10 mouse cellular contexts compared by ENCODE assay signal in the genomic region with DNA sequence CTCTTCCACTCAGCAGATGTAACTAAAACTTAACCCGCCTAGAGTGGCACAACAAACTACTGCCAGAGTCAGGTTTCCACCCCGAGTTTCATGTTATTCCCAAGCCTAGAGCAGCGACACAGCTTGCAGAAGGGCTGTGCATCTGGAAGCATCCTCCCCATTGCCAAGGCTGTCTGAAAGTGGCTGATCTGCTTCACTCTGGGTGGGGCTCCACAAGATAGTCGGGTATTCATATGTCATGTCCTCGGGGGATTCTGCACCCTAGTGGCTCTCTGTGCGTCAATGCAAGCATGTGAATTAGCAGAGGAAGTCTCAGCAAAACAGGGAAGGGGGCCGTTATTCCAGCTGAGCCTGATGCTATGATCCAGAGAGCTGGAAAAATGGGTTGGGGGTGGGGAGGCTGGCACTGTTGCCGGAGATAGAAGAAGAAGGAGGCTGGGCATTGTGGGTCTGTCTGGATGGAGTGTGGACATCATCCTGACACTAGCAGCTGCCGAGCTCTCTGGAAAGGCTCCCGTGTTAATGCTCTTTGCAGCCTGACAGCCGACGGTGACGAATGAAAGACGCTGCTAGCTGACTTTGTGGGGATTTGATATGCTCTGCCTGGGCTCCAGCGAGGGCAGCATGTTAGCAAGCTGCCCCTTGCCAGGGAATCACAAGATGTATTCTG.
DNase-seq lines count a peak whose midpoint lies in the region; ATAC-seq lines count a peak whose summit lies in the region.
"Had no signal": no experiment of that assay in that cellular context is flagged by ENCODE, and none has a peak within 500 bp of the region (broad histone marks: within the 10 kb centered on the region; RNA-seq: fewer than 3 reads in every experiment).

No protein-coding gene starts in this region.

- no peak overlapping the region for H3K27ac ChIP-seq in kidney, embryonic 16.5 days (ENCODE audit: low read length)
- H3K27ac ChIP-seq in neural tube, embryonic 14.5 days (ENCODE audit: low read depth, low read length): 0 out of 2 replicates have a peak overlapping the region, but pooled peaks have one; percentile 16
- H3K27ac ChIP-seq: liver, embryonic 14.5 days had no signal

- H3K4me3 ChIP-seq in kidney, embryonic 16.5 days (ENCODE audit: low read length): no peak overlapping the region
- H3K4me3 ChIP-seq in neural tube, embryonic 14.5 days (ENCODE audit: low read depth, low read length): no peak overlapping the region
- H3K4me3 ChIP-seq: erythroblast, embryonic 14.5 days had no signal

- H3K4me2 ChIP-seq in kidney, embryonic 16.5 days (replicated peaks; ENCODE audit: low read depth, low read length): no peak overlapping the region; the same call in 1 of the 2 replicates
- H3K4me2 ChIP-seq in neural tube, embryonic 14.5 days (ENCODE audit: low read depth, low read length): peak overlapping the region; percentile 30; the same call in 1 of the 2 replicates

- DNase-seq in kidney, postnatal 4 days: peak; percentile 9 to 14
- DNase-seq in frontal cortex, postnatal 36 days (ENCODE audit: low spot score in 2 of 2): peak; percentile 19 to 28
- DNase-seq in layer of hippocampus, postnatal 14 days (ENCODE audit: low spot score in 2 of 2): peak; percentile 14 to 16
- no peak for DNase-seq in urinary bladder, postnatal 14 days (ENCODE audit: low spot score)
- DNase-seq in adrenal gland, postnatal 36 days: no peak
- DNase-seq in spleen, postnatal 36 days (ENCODE audit: low spot score in 2 of 2): no peak

- H3K9ac ChIP-seq in kidney, embryonic 16.5 days (replicated peaks; ENCODE audit: low read length): no peak overlapping the region
- H3K9ac ChIP-seq in neural tube, embryonic 14.5 days (replicated peaks; ENCODE audit: low read depth, low read length): peak overlapping the region; percentile 25; the same call in 1 of the 2 replicates
- H3K9ac ChIP-seq: liver, embryonic 14.5 days had no signal

- H3K4me1 ChIP-seq in kidney, embryonic 16.5 days (ENCODE audit: insufficient read depth, low read length): no peaks in the 10 kb centered on the region
- H3K4me1 ChIP-seq in neural tube, embryonic 14.5 days (ENCODE audit: control insufficient read depth, insufficient read depth, low read length): peaks cover 4% of the 10 kb centered on the region; the same call in 1 of the 2 replicates

- H3K36me3 ChIP-seq in kidney, embryonic 16.5 days (ENCODE audit: insufficient read depth, low read length): no peaks in the 10 kb centered on the region
- no peaks in the 10 kb centered on the region for H3K36me3 ChIP-seq in neural tube, embryonic 14.5 days (ENCODE audit: control insufficient read depth, insufficient read depth, low read length)

- no peaks in the 10 kb centered on the region for H3K9me3 ChIP-seq in kidney, embryonic 16.5 days (ENCODE audit: low read length)
- H3K9me3 ChIP-seq in neural tube, embryonic 14.5 days (ENCODE audit: control insufficient read depth, low read length): no peaks in the 10 kb centered on the region

- no peak; the same call in 1 of the 2 replicates for ATAC-seq in kidney, embryonic 16.5 days (ENCODE audit: low FRiP score, low TSS enrichment)
- ATAC-seq in neural tube, embryonic 14.5 days (ENCODE audit: low read depth): peak; percentile 35

- WGBS in kidney, embryonic 16.5 days: 22% methylated on average over 15 of the region's 15 CpGs
- 27% methylated on average over 15 of the region's 15 CpGs for WGBS in neural tube, embryonic 14.5 days

- no peaks in the 10 kb centered on the region for H3K27me3 ChIP-seq in kidney, embryonic 16.5 days (ENCODE audit: insufficient read depth, low read length)
- H3K27me3 ChIP-seq in neural tube, embryonic 14.5 days (ENCODE audit: control insufficient read depth, insufficient read depth, low read length): no peaks in the 10 kb centered on the region

Comparison
In these comparisons a context has a peak if more than half of its experiments do, and no peak if none do; other contexts are left out.
1. DNase-seq: peak in kidney, postnatal 4 days (2 of 2), frontal cortex, postnatal 36 days (2 of 2) and layer of hippocampus, postnatal 14 days (2 of 2); none in urinary bladder, postnatal 14 days (single experiment), adrenal gland, postnatal 36 days (0 of 2) and spleen, postnatal 36 days (0 of 2).